Mouse (Mus musculus): ENCODE results near the gene Tha1. TPM values are rescaled to one million over a fixed set of nuclear protein-coding genes. Genes with fewer than 3 reads are reported as not detected.

Gene Tha1
- polyA plus RNA-seq (2012; ENCODE audit: insufficient read depth, insufficient read length, low replicate concordance, missing spikeins): not detected in 2 replicates

- Histone ChIP-seq H3K4me1 (ENCODE audit: control insufficient read depth, insufficient read depth, low read length) (peaks cover 15% of the 10 kb centered on the region), H3K27ac (ENCODE audit: insufficient read depth, low read depth, low read length) (no peak within 1 kb of the TSS; the same call in 1 of the 2 replicates), H3K4me3 (ENCODE audit: insufficient read depth, low read depth, low read length) (peak within 1 kb of the TSS; percentile 70)
- 1% methylated on average over 51 of the region's 51 CpGs for WGBS
- TF ChIP-seq POLR2A (IDR thresholded peaks at IDR 0.05; ENCODE audit: insufficient read depth, low read depth, low read length) (0 out of 2 replicates have a peak, but pooled peaks have one; percentile 45), CTCF (IDR thresholded peaks at IDR 0.05; ENCODE audit: insufficient read depth, low read depth, low read length) (no peak)
These were observed at the start of gene Tha1 for GRCm38 (mm10) chr11:117872861-117873608. Tha1 (minus strand) TSS chr11:117873481.

- H3K27ac ChIP-seq (ENCODE audit: insufficient read depth, low read depth, low read length): no peak overlapping the region
- H3K4me3 ChIP-seq (ENCODE audit: insufficient read depth, low read depth, low read length): no peak overlapping the region
- H3K4me1 ChIP-seq (ENCODE audit: control insufficient read depth, insufficient read depth, low read length): peaks cover 2% of the 10 kb centered on the region; the same call in 1 of the 2 replicates
- WGBS: 35% methylated on average over 5 of the region's 5 CpGs
- TF ChIP-seq CTCF (IDR thresholded peaks at IDR 0.05; ENCODE audit: insufficient read depth, low read depth, low read length): no peak
- no peak for TF ChIP-seq POLR2A (IDR thresholded peaks at IDR 0.05; ENCODE audit: insufficient read depth, low read depth, low read length)
These were observed 45.9 kb upstream of the Tha1 start for GRCm38 (mm10) chr11:117919211-117919610.

- no peak for TF ChIP-seq POLR2A (IDR thresholded peaks at IDR 0.05; ENCODE audit: insufficient read depth, low read depth, low read length)
- TF ChIP-seq CTCF (IDR thresholded peaks at IDR 0.05; ENCODE audit: insufficient read depth, low read depth, low read length): no peak
- WGBS: 73% methylated on average over 11 of the region's 11 CpGs
- Histone ChIP-seq H3K4me3 (ENCODE audit: insufficient read depth, low read depth, low read length) (no peak overlapping the region), H3K27ac (ENCODE audit: insufficient read depth, low read depth, low read length) (no peak overlapping the region), H3K4me1 (ENCODE audit: control insufficient read depth, insufficient read depth, low read length) (peaks cover 2% of the 10 kb centered on the region; the same call in 1 of the 2 replicates)
These were observed 45.3 kb upstream of the Tha1 start for GRCm38 (mm10) chr11:117918541-117918940.

- TF ChIP-seq POLR2A (IDR thresholded peaks at IDR 0.05; ENCODE audit: insufficient read depth, low read depth, low read length) (no peak), CTCF (IDR thresholded peaks at IDR 0.05; ENCODE audit: insufficient read depth, low read depth, low read length) (no peak)
- Histone ChIP-seq H3K27ac (ENCODE audit: insufficient read depth, low read depth, low read length) (no peak overlapping the region), H3K4me3 (ENCODE audit: insufficient read depth, low read depth, low read length) (no peak overlapping the region), H3K4me1 (ENCODE audit: control insufficient read depth, insufficient read depth, low read length) (peaks cover 5% of the 10 kb centered on the region; the same call in 1 of the 2 replicates)
- WGBS: 98% methylated on average over 7 of the region's 7 CpGs
These were observed 42.6 kb upstream of the Tha1 start for GRCm38 (mm10) chr11:117915837-117916236.

GRCm38 (mm10) chr11:117915341-117915740, 42.1 kb upstream of the Tha1 start:
- TF ChIP-seq CTCF (IDR thresholded peaks at IDR 0.05; ENCODE audit: insufficient read depth, low read depth, low read length) (no peak), POLR2A (IDR thresholded peaks at IDR 0.05; ENCODE audit: insufficient read depth, low read depth, low read length) (no peak)
- no peak overlapping the region for H3K27ac ChIP-seq (ENCODE audit: insufficient read depth, low read depth, low read length)
- no peak overlapping the region for H3K4me3 ChIP-seq (ENCODE audit: insufficient read depth, low read depth, low read length)
- peaks cover 5% of the 10 kb centered on the region; the same call in 1 of the 2 replicates for H3K4me1 ChIP-seq (ENCODE audit: control insufficient read depth, insufficient read depth, low read length)
- WGBS: 48% methylated on average over 1 of the region's 1 CpGs

GRCm38 (mm10) chr11:117914531-117914930, 41.2 kb upstream of the Tha1 start:
- TF ChIP-seq CTCF (IDR thresholded peaks at IDR 0.05; ENCODE audit: insufficient read depth, low read depth, low read length): no peak
- no peak for TF ChIP-seq POLR2A (IDR thresholded peaks at IDR 0.05; ENCODE audit: insufficient read depth, low read depth, low read length)
- Histone ChIP-seq H3K27ac (ENCODE audit: insufficient read depth, low read depth, low read length) (no peak overlapping the region), H3K4me3 (ENCODE audit: insufficient read depth, low read depth, low read length) (no peak overlapping the region), H3K4me1 (ENCODE audit: control insufficient read depth, insufficient read depth, low read length) (peaks cover 5% of the 10 kb centered on the region; the same call in 1 of the 2 replicates)
- WGBS: 84% methylated on average over 12 of the region's 12 CpGs

- Histone ChIP-seq H3K4me3 (ENCODE audit: insufficient read depth, low read depth, low read length) (no peak overlapping the region), H3K4me1 (ENCODE audit: control insufficient read depth, insufficient read depth, low read length) (peaks cover 2% of the 10 kb centered on the region; the same call in 1 of the 2 replicates), H3K27ac (ENCODE audit: insufficient read depth, low read depth, low read length) (no peak overlapping the region)
- TF ChIP-seq CTCF (IDR thresholded peaks at IDR 0.05; ENCODE audit: insufficient read depth, low read depth, low read length) (peak; percentile 92), POLR2A (IDR thresholded peaks at IDR 0.05; ENCODE audit: insufficient read depth, low read depth, low read length) (no peak)
- WGBS: 28% methylated on average over 13 of the region's 13 CpGs
These were observed 39.5 kb upstream of the Tha1 start for GRCm38 (mm10) chr11:117912684-117913352.

GRCm38 (mm10) chr11:117909337-117909736, 36.1 kb upstream of the Tha1 start:
- TF ChIP-seq CTCF (IDR thresholded peaks at IDR 0.05; ENCODE audit: insufficient read depth, low read depth, low read length): no peak
- H3K4me3 ChIP-seq (ENCODE audit: insufficient read depth, low read depth, low read length): no peak overlapping the region
- 92% methylated on average over 8 of the region's 8 CpGs for WGBS

GRCm38 (mm10) chr11:117904442-117904841, 31.2 kb upstream of the Tha1 start:
- no peak overlapping the region for H3K4me3 ChIP-seq (ENCODE audit: insufficient read depth, low read depth, low read length)
- no peaks in the 10 kb centered on the region for H3K4me1 ChIP-seq (ENCODE audit: control insufficient read depth, insufficient read depth, low read length)
- 84% methylated on average over 8 of the region's 8 CpGs for WGBS
- no peak overlapping the region for H3K27ac ChIP-seq (ENCODE audit: insufficient read depth, low read depth, low read length)
- TF ChIP-seq POLR2A (IDR thresholded peaks at IDR 0.05; ENCODE audit: insufficient read depth, low read depth, low read length): no peak
- no peak for TF ChIP-seq CTCF (IDR thresholded peaks at IDR 0.05; ENCODE audit: insufficient read depth, low read depth, low read length)

More at GRCm38 (mm10) chr11:117909337-117909736, 36.1 kb upstream of the Tha1 start:
- peaks cover 2% of the 10 kb centered on the region; the same call in 1 of the 2 replicates for H3K4me1 ChIP-seq (ENCODE audit: control insufficient read depth, insufficient read depth, low read length)
- no peak overlapping the region for H3K27ac ChIP-seq (ENCODE audit: insufficient read depth, low read depth, low read length)

Measured in olfactory bulb, adult 2 months (tissue).